Mouse (Mus musculus): ENCODE data around the gene Ccr8. TPM values are rescaled to one million over a fixed set of nuclear protein-coding genes. Genes with fewer than 3 reads are reported as not detected.
"Not testable (repeated sequence)": the region's sequence is repeated elsewhere in the genome, so short reads cannot be mapped to it uniquely, and the experiment has no call there.

Gene Ccr8
- polyA plus RNA-seq, 1 experiment from 2014 or later, result not detected

GRCm38 (mm10) chr9:120099304-120099703 is 7.4 kb downstream of the Ccr8 start:
- H3K4me2 ChIP-seq (ENCODE audit: low read depth), result no peak overlapping the region
- DNase-seq (ENCODE audit: low spot score) (no peak), ATAC-seq (ENCODE audit: insufficient read depth, low FRiP score, low TSS enrichment) (no peak)
- H3K9me3 ChIP-seq (ENCODE audit: control insufficient read depth, low read length), result no peaks in the 10 kb centered on the region
- no peaks in the 10 kb centered on the region for H3K4me1 ChIP-seq (ENCODE audit: control insufficient read depth, insufficient read depth, low read length)
- H3K27ac ChIP-seq (ENCODE audit: low read depth, low read length), result no peak overlapping the region
- no peak overlapping the region for H3K4me3 ChIP-seq (ENCODE audit: low read depth, low read length)
- whole genome bisulfite sequencing, result 93% methylated on average over 8 of the region's 8 CpGs
- no peaks in the 10 kb centered on the region for H3K27me3 ChIP-seq (ENCODE audit: control insufficient read depth, insufficient read depth, low read length)
- H3K36me3 ChIP-seq (ENCODE audit: control insufficient read depth, insufficient read depth, low read length), result no peaks in the 10 kb centered on the region
- H3K9ac ChIP-seq (ENCODE audit: low read length), result no peak overlapping the region

GRCm38 (mm10) chr9:120101165-120101564 is 9.3 kb downstream of the Ccr8 start:
- no peak overlapping the region for H3K4me2 ChIP-seq (ENCODE audit: low read depth)
- 90% methylated on average over 2 of the region's 2 CpGs for WGBS

GRCm38 (mm10) chr9:120108953-120109352 is 17.0 kb downstream of the Ccr8 start:
- H3K4me1 ChIP-seq (ENCODE audit: control insufficient read depth, insufficient read depth, low read length); H3K36me3 ChIP-seq (ENCODE audit: control insufficient read depth, insufficient read depth, low read length); H3K4me3 ChIP-seq (ENCODE audit: low read depth, low read length); ATAC-seq (ENCODE audit: insufficient read depth, low FRiP score, low TSS enrichment); H3K4me2 ChIP-seq (ENCODE audit: low read depth); H3K27me3 ChIP-seq (ENCODE audit: control insufficient read depth, insufficient read depth, low read length); H3K27ac ChIP-seq (ENCODE audit: low read depth, low read length); DNase-seq (ENCODE audit: low spot score); H3K9me3 ChIP-seq (ENCODE audit: control insufficient read depth, low read length); H3K9ac ChIP-seq (ENCODE audit: low read length): not testable (repeated sequence)
- WGBS, result 96% methylated on average over 12 of the region's 12 CpGs

More at GRCm38 (mm10) chr9:120101165-120101564, 9.3 kb downstream of the Ccr8 start:
- no peaks in the 10 kb centered on the region for H3K9me3 ChIP-seq (ENCODE audit: control insufficient read depth, low read length)
- DNase-seq (ENCODE audit: low spot score), result no peak
- H3K36me3 ChIP-seq (ENCODE audit: control insufficient read depth, insufficient read depth, low read length), result no peaks in the 10 kb centered on the region
- no peaks in the 10 kb centered on the region for H3K27me3 ChIP-seq (ENCODE audit: control insufficient read depth, insufficient read depth, low read length)
- no peak for ATAC-seq (ENCODE audit: insufficient read depth, low FRiP score, low TSS enrichment)
- H3K9ac ChIP-seq (ENCODE audit: low read length), result no peak overlapping the region
- H3K27ac ChIP-seq (ENCODE audit: low read depth, low read length), result no peak overlapping the region
- no peak overlapping the region for H3K4me3 ChIP-seq (ENCODE audit: low read depth, low read length)
- no peaks in the 10 kb centered on the region for H3K4me1 ChIP-seq (ENCODE audit: control insufficient read depth, insufficient read depth, low read length)

- peak within 1 kb of the TSS; percentile 64 for H3K4me2 ChIP-seq (ENCODE audit: low read depth)
- H3K36me3 ChIP-seq (ENCODE audit: control insufficient read depth, insufficient read depth, low read length), result no peaks in the 10 kb centered on the region
- 0 out of 2 replicates have a peak, but pooled peaks cover 2% of the 10 kb centered on the region for H3K4me1 ChIP-seq (ENCODE audit: control insufficient read depth, insufficient read depth, low read length)
- H3K9me3 ChIP-seq (ENCODE audit: control insufficient read depth, low read length), result no peaks in the 10 kb centered on the region
- H3K9ac ChIP-seq (ENCODE audit: low read length), result peak within 1 kb of the TSS; percentile 79
- H3K27me3 ChIP-seq (ENCODE audit: control insufficient read depth, insufficient read depth, low read length), result no peaks in the 10 kb centered on the region
- peak within 1 kb of the TSS; percentile 77 for H3K4me3 ChIP-seq (ENCODE audit: low read depth, low read length)
- DNase-seq (ENCODE audit: low spot score) (peak; percentile 92), ATAC-seq (ENCODE audit: insufficient read depth, low FRiP score, low TSS enrichment) (peak; percentile 98)
- peak within 1 kb of the TSS; percentile 87 for H3K27ac ChIP-seq (ENCODE audit: low read depth, low read length)
- 2% methylated on average over 59 of the region's 62 CpGs for WGBS
These were observed 18.5 kb downstream of the Ccr8 start, which contains the start of gene Slc25a38 for GRCm38 (mm10) chr9:120110211-120111018. TSS of gene Slc25a38 (plus strand) at chr9:120110374.

GRCm38 (mm10) chr9:120111156-120111945 is 19.4 kb downstream of the Ccr8 start:
- H3K9ac ChIP-seq (ENCODE audit: low read length), result peak overlapping the region; percentile 79; the same call in 1 of the 2 replicates
- H3K36me3 ChIP-seq (ENCODE audit: control insufficient read depth, insufficient read depth, low read length), result no peaks in the 10 kb centered on the region
- no peaks in the 10 kb centered on the region for H3K9me3 ChIP-seq (ENCODE audit: control insufficient read depth, low read length)
- H3K4me2 ChIP-seq (ENCODE audit: low read depth), result peak overlapping the region; percentile 64
- 0 out of 2 replicates have a peak, but pooled peaks cover 2% of the 10 kb centered on the region for H3K4me1 ChIP-seq (ENCODE audit: control insufficient read depth, insufficient read depth, low read length)
- WGBS, result 78% methylated on average over 15 of the region's 15 CpGs
- H3K27ac ChIP-seq (ENCODE audit: low read depth, low read length), result no peak overlapping the region
- H3K27me3 ChIP-seq (ENCODE audit: control insufficient read depth, insufficient read depth, low read length), result no peaks in the 10 kb centered on the region
- peak overlapping the region; percentile 77 for H3K4me3 ChIP-seq (ENCODE audit: low read depth, low read length)
- no peak for ATAC-seq (ENCODE audit: insufficient read depth, low FRiP score, low TSS enrichment)
- no peak for DNase-seq (ENCODE audit: low spot score)

GRCm38 (mm10) chr9:120112472-120112871 is 20.6 kb downstream of the Ccr8 start:
- peaks cover under 1% of the 10 kb centered on the region; the same call in 1 of the 2 replicates for H3K36me3 ChIP-seq (ENCODE audit: control insufficient read depth, insufficient read depth, low read length)
- 0 out of 2 replicates have a peak, but pooled peaks cover 2% of the 10 kb centered on the region for H3K4me1 ChIP-seq (ENCODE audit: control insufficient read depth, insufficient read depth, low read length)
- H3K9ac ChIP-seq (ENCODE audit: low read length), result no peak overlapping the region
- H3K27me3 ChIP-seq (ENCODE audit: control insufficient read depth, insufficient read depth, low read length), result no peaks in the 10 kb centered on the region
- DNase-seq (ENCODE audit: low spot score), result no peak
- no peak overlapping the region for H3K27ac ChIP-seq (ENCODE audit: low read depth, low read length)
- no peak overlapping the region for H3K4me2 ChIP-seq (ENCODE audit: low read depth)
- WGBS, result 95% methylated on average over 6 of the region's 6 CpGs
- ATAC-seq (ENCODE audit: insufficient read depth, low FRiP score, low TSS enrichment), result no peak
- no peaks in the 10 kb centered on the region for H3K9me3 ChIP-seq (ENCODE audit: control insufficient read depth, low read length)
- no peak overlapping the region for H3K4me3 ChIP-seq (ENCODE audit: low read depth, low read length)

GRCm38 (mm10) chr9:120113456-120113855 is 21.5 kb downstream of the Ccr8 start:
- ATAC-seq (ENCODE audit: insufficient read depth, low FRiP score, low TSS enrichment) (no peak), DNase-seq (ENCODE audit: low spot score) (no peak)
- 94% methylated on average over 7 of the region's 7 CpGs for WGBS
- H3K27me3 ChIP-seq (ENCODE audit: control insufficient read depth, insufficient read depth, low read length), result no peaks in the 10 kb centered on the region
- peaks cover 6% of the 10 kb centered on the region for H3K36me3 ChIP-seq (ENCODE audit: control insufficient read depth, insufficient read depth, low read length)
- H3K4me1 ChIP-seq (ENCODE audit: control insufficient read depth, insufficient read depth, low read length), result 0 out of 2 replicates have a peak, but pooled peaks cover 2% of the 10 kb centered on the region
- no peak overlapping the region for H3K27ac ChIP-seq (ENCODE audit: low read depth, low read length)
- H3K4me3 ChIP-seq (ENCODE audit: low read depth, low read length), result no peak overlapping the region
- no peak overlapping the region for H3K9ac ChIP-seq (ENCODE audit: low read length)
- no peaks in the 10 kb centered on the region for H3K9me3 ChIP-seq (ENCODE audit: control insufficient read depth, low read length)
- H3K4me2 ChIP-seq (ENCODE audit: low read depth), result no peak overlapping the region

- no peak overlapping the region for H3K9ac ChIP-seq (ENCODE audit: low read length)
- ATAC-seq (ENCODE audit: insufficient read depth, low FRiP score, low TSS enrichment) (no peak), DNase-seq (ENCODE audit: low spot score) (no peak)
- no peak overlapping the region for H3K4me3 ChIP-seq (ENCODE audit: low read depth, low read length)
- H3K27ac ChIP-seq (ENCODE audit: low read depth, low read length), result no peak overlapping the region
- peaks cover 6% of the 10 kb centered on the region for H3K36me3 ChIP-seq (ENCODE audit: control insufficient read depth, insufficient read depth, low read length)
- H3K9me3 ChIP-seq (ENCODE audit: control insufficient read depth, low read length), result no peaks in the 10 kb centered on the region
- H3K27me3 ChIP-seq (ENCODE audit: control insufficient read depth, insufficient read depth, low read length), result no peaks in the 10 kb centered on the region
- 0 out of 2 replicates have a peak, but pooled peaks cover 2% of the 10 kb centered on the region for H3K4me1 ChIP-seq (ENCODE audit: control insufficient read depth, insufficient read depth, low read length)
- 94% methylated on average over 17 of the region's 17 CpGs for WGBS
- no peak overlapping the region for H3K4me2 ChIP-seq (ENCODE audit: low read depth)
These were observed 22.3 kb downstream of the Ccr8 start for GRCm38 (mm10) chr9:120114051-120114788.
